Mouse (Mus musculus) cerebellum, postnatal 36 days (tissue): Measurements from ENCODE around the gene Pate2.

Source experiments
- DNase-seq, 2 experiments: peaks; one replicate each; pipeline ENCODE4 v3.0.0; 2021 to 2022; ENCODE audit warnings: mixed read lengths in 2 of 2

The Pate2 gene

DNA sequence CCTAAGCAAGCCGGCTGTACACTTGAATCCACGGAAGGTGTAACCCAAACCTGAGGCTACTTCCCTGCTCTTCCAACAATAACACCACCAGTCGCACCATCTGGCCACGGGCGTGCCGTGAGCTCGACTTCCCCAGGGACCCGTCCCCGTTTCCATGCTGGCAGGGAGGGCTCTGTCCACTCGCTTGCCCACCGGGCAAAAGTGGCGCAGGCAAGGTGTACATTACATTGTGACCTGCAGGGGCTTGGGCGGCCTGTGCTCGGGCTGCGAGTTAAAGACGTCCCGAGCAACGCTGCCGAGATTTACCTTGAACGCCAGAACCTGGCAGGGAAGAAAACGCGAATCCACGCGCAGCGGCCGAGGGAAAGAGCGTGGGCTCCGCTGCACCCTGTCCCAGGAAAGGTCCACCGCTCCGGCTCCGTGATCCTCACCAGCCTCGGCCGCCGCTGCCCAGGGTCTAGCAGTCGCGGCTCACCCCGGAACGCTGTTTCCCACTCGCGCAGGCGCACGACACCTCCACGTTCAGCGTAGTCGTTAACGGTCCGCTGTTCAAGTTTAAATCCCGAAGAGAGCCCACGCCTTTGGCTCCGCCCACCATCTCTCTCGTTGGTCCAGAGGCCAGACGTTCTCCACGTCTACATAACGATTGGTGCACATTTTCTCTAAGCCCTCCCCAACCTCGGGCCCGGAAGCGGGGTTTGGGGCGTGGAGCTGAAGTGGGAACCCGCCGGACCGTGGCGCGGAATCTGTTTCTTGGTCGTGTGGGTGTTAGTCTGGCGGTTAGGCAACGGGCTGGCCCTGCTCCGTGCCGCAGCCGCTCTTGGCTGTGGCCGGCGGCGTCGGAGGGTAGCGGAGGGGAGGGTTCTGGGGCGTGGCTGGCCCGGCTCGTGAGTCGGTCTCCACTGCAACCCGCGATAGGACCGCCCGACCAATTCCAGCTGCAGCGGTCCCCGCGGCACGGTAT lies at the start of gene Pate2, which contains the start of gene Hyls1:
Pate2 (plus strand) TSS at position 714 of the 964 bp plus-strand sequence.
Hyls1 (minus strand) TSS at position 828 of the 964 bp plus-strand sequence.
- peak; percentile 92 to 93 for DNase-seq

DNA sequence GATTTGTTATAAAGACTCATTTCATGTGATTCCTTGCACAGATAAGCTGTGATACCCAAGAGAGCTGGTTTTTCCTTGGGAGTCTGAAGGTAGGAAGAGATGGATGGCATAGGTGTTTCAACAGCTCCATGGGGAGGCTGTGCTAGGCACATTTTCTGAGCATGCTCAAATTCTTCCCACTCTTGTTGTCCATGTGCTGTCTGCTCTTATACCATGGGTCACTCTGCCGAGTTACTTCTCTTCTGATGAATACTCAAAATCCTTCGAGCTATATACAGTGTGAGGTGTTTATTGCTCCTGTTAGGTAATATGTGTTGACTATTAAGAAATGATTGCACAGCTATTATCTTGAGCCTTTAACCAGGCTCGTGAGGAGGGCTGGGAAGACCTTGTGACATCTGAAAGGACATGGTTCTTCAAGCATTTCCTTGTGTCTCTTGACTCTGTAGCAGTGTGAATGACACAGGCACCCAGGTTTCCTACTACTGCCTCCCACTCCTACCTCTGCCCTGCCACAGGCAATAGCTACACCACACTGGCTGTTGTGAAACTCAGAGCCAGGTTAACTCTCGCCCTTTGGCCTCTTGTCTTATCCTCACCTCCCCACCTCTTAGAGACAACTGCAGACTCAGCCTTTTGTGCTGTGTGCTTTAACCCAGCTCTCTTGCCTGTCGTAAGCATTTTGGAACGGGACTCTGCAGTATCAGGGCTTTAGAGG lies 49.3 kb upstream of the Pate2 start:
- no peak for DNase-seq

DNA sequence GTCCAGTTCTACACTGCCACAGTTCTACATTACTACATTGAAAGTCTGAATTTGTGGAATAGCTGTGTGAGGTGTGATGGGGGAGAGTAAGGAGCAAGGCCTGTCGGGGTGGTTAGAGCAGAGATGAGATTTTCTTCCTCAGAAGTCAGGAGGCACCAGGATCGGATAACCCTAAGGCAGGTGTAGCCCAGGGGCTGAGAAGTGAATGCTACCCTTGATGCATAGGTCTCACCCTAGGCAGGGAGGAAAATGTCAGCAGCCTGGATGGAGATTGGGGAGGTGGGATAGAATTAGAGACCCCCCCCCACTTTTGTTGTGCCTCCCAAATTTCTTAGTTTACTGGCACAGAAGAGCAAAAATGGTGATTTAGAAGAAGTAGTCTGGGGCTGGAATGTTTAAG lies 47.8 kb upstream of the Pate2 start:
- no peak for DNase-seq

DNA sequence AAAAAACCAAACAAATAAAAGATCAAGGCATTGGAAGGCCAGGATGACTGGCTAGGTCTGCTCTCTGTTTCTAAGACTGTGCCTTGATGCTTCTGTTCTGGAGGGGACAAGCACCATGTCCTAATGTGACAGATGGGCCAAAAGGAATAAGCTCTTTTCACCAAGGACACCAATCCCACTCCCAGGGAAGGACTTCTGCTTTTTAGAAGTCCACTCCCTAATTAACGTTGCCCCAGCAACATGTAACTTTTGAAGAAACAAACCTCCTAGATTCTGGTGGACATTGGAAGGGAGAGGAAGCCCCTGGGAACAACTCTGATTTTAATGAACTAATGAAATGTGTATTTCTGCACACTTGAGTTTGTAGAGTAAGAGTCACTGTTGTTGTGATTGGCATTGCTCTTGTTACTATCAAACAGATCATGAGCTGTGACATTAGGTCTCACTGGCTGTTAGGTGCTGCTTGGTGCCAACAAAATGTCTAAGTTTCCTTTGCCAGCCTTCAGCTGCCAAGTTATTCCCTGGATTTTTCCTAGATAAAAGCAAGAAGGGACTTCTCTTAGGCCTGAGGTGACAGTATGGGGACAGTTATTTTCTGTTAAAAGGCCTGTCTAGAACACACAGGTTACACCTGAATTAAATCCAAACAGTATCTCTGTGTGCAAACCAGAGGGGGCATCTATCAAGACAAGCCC lies 47.1 kb upstream of the Pate2 start:
- no peak for DNase-seq

DNA sequence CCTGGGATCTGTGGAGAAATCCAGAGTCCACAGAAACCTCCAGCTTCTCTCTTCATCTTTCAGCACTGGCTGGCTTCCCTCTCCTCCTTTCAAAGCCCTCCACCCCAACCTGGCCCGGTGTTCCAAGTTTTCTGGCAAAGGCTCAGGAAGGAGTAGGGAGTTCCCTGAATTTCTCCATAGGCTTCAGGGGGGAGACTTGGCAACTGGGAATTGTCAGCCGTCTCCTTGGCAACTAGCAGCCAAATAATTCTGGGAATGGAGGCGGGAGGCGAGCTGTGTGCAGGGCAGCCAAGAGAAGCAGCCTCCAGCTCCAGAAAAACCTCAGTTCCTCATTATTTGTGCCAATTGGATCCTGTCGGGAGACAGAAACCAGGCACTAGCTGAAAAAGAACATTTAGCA lies 46.5 kb upstream of the Pate2 start:
- peak; percentile 32 to 37 for DNase-seq

DNA sequence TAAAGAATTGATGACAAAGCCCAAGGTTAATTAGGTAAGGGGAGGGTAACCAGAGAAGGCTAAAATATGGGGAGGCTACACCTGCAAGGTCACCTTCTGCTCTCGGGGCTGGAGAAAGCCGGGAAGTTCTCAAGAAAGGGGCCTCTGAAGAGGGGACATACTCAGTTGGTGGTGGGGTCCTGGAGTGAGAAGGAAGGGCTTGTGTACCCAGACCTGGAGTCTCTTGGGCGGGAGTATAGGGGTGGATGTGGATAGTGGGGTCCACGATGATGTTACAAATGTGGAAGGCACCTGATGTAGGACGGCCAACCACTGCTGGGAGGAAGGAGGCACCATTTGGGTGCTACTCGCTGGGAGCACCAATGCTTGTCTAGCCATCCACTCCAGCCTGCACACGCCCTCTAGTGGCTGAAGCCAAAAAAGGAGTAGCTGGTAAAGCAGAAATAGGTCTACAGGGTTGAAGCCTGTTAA lies 46.1 kb upstream of the Pate2 start:
- peak; percentile 77 to 78 for DNase-seq

DNA sequence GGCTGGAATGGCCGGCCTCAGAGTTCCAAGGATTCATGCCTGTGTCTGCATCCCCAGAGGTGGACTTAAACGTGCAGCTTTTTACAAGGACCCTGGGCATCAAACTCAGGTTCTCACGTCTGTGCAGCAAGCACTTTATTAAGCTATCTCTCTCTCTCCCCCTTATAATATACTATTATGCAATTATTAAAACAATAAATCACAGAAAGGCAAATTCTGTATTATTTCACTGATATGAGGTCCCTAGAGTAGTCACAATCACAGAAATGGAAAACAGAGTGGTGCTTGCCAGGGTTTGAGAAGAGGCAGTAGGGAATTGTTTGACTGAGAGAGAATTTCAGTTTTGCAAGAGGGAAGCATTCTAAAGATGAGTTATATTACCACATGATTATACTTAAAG lies 40.9 kb upstream of the Pate2 start:
- DNase-seq: no peak

DNA sequence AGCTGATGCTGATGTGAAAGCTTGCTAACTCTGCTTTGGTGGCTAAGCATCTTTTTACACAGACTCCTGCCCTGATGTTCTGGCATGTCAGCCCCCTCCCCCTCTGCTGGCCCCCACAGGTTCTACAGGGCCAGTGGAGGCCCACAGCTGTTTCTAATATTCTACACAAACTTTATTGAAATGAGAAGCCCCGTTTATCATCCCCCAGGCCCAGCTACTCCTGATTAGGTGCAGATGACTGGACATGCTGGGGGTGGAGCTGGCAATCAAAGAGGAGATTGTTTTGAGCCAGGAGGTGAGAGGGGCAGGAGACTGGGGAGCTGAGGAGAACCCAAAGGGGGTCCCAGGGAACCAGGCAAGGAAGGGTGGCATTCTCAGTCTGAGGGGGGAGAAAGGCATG lies 40.3 kb upstream of the Pate2 start:
- no peak for DNase-seq

DNA sequence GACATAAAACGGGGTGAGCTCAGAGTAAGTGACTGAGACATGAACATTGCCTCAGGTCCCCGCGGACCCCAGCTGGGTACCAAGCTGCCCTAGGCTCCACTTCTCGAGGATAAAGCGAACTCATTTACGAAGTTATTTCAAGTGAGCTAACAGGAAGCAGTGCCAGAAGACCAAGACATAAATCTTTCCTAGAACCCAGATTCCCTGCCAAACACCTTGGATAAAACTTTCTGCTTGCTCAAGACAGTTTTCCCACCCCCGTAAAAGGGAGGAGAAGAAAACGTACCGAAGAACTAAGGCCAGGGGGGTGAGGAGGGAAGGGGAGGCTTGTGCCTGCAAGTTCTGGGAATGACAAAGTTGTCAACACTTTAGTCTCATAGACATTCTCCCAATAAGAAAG lies 36.8 kb upstream of the Pate2 start:
- no peak for DNase-seq

DNA sequence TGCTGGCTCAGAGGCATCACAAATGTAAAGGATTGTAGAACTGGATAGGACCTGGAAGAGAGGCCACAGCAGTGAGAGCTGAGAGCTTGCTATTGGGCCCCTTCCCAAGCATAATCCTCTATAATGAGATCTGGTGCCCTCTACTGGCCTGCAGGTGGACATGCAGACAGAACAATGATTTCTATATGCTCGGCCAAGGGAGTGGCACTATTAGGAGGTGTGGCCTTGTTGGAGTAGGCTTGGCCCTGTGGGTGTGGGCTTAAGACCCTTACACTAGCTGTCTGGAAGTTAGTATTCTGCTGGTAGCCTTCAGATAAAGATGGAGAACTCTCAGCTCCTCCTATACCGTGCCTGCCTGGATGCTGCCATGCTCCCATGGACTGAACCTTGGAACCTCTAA lies 35.0 kb upstream of the Pate2 start:
- DNase-seq: peak; percentile 36 to 63

DNA sequence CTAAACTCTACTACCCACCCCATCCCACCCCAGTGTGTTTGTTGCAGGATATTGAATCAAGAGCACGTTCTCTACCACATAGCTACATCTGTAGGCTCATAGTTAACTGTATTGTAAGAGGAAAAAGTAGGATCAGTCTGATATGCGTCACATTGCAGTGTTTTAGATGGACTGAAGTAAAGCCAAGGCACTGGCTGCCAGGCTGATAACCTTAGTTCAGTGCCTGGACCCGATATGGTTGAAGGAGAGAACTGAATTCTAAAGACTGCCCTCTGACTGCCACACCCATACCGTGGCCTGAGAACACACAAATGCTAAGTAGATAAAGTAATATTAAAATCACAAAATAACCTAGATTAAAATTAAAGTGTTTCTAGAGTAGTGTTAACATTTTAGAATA lies 34.2 kb upstream of the Pate2 start:
- DNase-seq: no peak

DNA sequence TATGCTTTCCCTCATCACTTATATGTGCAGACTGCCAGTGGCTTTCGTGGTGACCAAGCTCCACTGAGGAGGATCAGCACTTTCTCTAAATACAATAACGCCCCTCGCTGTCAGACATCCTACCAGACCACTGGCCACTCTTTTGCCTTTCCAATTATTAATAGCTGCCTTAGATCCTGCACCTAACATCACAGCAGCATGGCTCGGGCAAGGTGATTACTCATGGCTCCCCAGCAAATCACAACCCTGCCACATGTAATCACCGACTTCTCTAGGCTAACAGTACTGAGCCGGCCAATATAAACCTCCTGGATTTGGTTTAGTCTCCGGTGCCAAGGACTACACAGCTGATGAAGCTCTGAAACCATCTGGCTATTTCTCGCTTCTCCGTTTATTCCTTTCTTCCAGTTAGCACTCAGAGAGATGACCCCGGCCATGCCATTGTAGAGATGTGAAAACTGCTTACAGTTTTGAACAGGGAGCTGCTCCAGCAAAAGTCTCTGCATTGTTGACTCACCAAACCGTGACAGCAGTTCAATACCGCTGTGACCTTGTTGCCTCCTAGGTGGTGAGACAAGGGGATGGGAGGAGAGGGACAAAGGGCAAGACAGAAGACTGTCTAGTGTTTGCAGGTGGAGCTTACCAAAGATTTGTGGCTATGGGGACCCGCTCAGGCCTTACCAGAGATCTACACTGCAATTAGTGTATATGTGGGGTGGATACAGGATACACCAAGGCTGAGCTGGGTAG lies 30.9 kb upstream of the Pate2 start:
- DNase-seq: no peak

DNA sequence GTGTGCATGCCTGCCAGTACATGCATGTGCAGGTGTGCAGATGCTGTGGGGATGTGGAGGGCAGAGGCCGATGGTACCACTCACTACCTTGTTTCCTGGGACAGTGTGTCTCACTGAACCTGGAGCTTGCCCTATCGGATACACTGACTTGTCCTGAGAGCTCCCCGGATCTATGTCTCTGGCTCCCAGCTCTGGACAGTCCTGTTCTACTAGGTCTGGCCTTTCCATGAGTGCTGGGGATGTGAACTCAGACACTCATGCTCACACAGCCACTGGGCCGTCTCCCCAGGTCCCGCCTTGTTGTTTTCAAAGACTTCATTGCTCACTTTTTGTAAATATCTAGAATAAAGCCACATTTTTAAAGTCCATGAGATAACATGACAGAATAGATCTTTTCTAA lies 29.1 kb upstream of the Pate2 start:
- DNase-seq: no peak

DNA sequence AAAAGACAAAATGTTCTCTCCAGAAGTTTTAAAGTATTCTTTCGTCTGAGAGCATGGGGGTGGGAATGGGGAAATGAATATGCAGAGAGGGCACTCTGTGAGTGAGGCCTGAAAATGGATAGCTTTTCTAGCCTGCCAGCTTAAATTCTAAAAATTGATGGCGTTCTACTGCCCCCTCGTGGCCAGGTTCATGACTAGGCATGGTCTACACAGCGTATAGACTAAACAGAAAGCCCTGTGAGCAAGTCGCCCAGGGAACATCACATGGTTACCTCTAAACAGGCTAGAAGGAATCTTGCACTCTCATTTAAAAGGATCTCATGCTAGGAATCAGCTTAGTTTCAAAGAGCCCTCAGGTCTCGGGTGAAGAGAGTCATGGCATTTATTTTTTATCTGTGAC lies 28.6 kb upstream of the Pate2 start:
- DNase-seq: peak; percentile 80 to 86

DNA sequence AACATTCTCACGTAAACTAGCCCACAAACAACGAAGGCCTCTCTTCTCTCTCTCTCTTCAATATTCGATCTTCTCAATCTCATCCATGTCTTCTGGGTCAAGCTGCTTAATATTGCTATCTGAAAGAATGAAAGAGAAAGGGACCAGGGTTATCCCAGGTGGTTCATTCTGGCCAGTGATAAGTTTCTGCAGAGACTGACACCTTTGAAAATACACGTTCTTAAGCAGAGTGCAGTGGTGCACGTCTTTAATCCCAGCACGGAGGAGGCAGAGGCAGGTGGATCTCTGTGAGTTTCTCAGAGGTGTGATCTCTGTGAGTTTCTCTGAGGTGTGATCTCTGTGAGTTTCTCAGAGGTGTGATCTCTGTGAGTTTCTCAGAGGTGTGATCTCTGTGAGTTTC lies 28.1 kb upstream of the Pate2 start:
- DNase-seq: no peak

DNA sequence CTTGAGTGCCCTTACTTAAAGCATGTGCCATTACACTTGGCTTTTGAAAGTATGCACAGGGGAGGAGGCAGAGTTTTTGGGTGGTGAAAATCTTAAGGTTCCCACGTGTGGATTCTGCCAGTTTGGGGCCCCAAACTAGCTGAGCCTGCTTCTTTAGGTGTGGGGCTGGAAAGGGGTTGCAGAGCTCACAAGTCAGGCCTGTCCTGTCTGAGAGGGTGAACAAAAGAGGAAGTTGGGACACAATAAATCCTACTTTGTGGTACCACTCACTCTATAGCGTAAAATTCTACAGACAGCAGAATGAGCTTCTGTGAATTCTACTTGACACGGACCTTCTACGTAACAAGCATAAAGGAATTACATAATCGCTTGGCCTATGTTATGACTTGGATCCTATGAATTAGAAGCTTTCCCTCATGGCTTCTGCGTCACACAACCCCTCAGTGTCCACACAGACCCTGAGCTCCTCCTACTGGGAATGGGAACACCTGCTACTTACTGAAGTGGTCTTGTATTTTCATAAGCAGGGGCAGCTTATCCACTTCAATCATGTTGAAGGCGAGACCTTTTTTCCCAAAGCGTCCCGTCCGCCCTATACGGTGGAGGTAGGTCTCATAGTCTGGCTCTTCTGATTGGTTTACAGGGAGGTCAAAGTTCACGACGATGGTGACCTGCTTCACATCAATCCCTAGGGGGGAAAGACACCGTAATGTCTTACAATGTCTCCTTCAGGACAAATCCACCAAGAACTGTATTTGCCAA lies 26.8 kb upstream of the Pate2 start:
- DNase-seq: no peak

DNA sequence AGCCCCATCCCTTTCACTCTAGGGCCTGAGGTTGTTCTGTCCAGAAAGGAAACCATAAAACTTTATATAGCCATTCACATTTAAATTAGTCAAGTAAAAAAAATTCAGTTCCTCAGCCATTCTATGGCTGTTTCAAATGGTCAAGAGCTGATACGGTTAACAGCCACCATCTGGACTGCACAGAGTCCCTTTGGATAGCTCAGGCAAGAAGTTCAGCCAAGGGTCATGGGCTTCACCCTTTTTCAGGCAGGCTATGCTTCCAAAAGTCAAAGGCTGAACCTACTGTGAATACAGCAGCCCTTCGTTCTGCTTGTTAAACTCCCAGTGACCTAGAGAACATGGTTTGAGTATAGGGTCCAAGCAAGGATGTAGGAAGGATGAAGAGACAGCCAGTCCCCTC lies 25.4 kb upstream of the Pate2 start:
- no peak for DNase-seq

DNA sequence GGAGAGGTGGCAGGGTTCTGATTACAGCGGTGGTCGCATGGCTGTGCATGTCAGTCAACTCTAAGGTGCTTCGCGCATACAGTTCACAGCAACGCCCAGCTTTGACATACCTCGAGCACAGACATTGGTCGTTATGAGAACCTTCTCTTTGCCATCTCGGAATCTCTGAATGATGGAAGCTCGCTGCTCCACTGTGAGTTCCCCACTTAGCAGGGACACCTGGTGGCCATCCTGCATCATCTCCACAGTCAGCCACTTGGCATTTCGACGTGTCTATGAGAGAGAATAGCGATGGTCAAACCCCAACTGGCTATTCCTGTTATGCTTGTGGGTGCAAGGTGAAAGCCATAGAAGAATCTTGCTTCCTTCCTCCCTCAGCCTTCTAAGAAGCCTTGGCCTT lies 24.4 kb upstream of the Pate2 start:
- no peak for DNase-seq

DNA sequence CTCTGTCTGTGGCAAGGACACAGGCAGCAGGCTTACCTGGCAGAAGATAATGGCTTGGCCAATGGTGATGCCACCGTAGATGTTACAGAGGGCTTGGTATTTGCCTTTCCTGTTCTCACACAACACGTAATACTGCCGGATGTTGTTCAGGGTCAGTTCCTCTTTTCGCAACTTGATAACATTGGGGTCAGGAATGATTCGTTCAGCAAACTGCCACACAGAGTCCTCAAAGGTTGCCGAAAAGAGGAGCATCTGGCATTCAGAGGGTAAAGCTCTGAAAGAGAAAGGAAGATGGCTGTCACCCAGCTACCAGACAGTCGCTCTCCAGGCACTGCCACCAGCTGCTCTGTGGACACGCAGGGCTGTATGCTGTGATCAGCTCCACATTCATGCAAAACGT lies 23.3 kb upstream of the Pate2 start:
- no peak for DNase-seq

DNA sequence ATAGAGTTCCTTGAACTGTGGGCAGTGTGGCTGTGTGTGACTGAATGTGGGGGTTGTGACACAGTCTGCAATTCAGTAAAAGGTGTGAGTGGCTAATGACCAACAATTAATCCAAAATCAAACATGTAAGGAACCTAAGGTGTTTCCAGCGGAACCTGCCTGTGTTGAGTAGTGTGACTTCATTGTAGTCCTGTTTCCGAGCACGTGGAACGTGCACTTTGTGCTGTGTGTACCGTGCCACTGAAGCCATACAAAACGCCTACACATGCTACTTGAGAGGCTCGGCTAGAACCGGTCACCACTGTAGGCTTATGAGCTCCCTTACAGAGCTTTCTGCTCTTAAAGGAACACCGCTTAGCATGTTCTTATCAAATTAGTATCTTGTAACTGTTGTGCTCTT lies 21.6 kb upstream of the Pate2 start:
- DNase-seq: no peak

DNA sequence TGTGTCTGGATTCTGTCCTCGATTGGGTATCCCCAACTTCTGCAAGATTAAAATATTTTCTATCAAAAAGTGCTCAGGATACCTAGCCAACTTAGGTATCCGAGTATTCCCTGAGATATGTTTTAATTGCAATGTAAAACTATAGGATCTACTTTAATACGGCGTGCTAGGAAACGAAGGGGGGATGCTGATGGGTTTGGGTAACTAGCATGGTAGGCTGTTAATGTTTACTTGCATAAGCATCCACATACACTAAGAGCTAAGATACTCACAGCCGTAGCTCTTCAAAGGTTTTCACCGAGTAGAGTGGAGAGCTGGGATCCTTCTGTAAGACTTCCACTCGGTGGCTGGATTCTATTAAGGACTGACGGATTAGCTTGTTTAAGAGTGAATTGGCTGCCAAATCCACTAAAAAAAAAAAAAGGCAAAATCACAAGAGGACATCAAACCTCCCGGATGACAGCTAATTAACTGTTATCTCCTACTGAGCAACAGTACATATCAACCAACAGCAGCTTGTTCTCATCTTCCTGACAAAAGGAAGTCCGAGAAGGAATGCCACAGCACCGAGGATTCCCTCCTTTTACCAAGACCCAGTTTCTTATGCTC lies 13.5 kb upstream of the Pate2 start:
- no peak for DNase-seq
